Mouse (Mus musculus) ovary, postnatal 10 days (tissue): ENCODE data around the gene Agxt2.

Source experiments
- DNase-seq: peaks from one replicate; pipeline ENCODE4 v3.0.0; 2022; ENCODE audit warnings: low spot score

The Agxt2 gene

GRCm38 (mm10) chr15:10358039-10358948 is at the start of gene Agxt2:
TSS of gene Agxt2 (plus strand) at chr15:10358532.
- no peak for DNase-seq

GRCm38 (mm10) chr15:10311826-10312225 is 46.5 kb upstream of the Agxt2 start:
- no peak for DNase-seq

- no peak for DNase-seq
Measured at GRCm38 (mm10) chr15:10313522-10314455, 44.5 kb upstream of the Agxt2 start.

- no peak for DNase-seq
Measured at GRCm38 (mm10) chr15:10325080-10325479, 33.3 kb upstream of the Agxt2 start, which contains the start of gene Gm21973. TSS of gene Gm21973 (plus strand) at chr15:10325380.

GRCm38 (mm10) chr15:10330626-10331025 is 27.7 kb upstream of the Agxt2 start:
- DNase-seq, result no peak

- no peak for DNase-seq
Measured at GRCm38 (mm10) chr15:10332566-10332965, 25.8 kb upstream of the Agxt2 start.

- no peak for DNase-seq
Measured at GRCm38 (mm10) chr15:10338606-10339005, 19.7 kb upstream of the Agxt2 start.

- DNase-seq, result no peak
Measured at GRCm38 (mm10) chr15:10347044-10347443, 11.3 kb upstream of the Agxt2 start.

- DNase-seq, result no peak
Measured at GRCm38 (mm10) chr15:10366331-10366730, 8.0 kb downstream of the Agxt2 start.

- DNase-seq, result no peak
Measured at GRCm38 (mm10) chr15:10375404-10375803, 17.1 kb downstream of the Agxt2 start.

- DNase-seq, result no peak
Measured at GRCm38 (mm10) chr15:10378338-10378959, 20.1 kb downstream of the Agxt2 start.

- DNase-seq, result no peak
Measured at GRCm38 (mm10) chr15:10379757-10380458, 21.6 kb downstream of the Agxt2 start.

GRCm38 (mm10) chr15:10387263-10387662 is 28.9 kb downstream of the Agxt2 start:
- DNase-seq, result no peak

GRCm38 (mm10) chr15:10399795-10400194 is 41.5 kb downstream of the Agxt2 start:
- no peak for DNase-seq

- no peak for DNase-seq
Measured at GRCm38 (mm10) chr15:10400415-10400814, 42.1 kb downstream of the Agxt2 start.

GRCm38 (mm10) chr15:10409842-10410241 is 51.5 kb downstream of the Agxt2 start:
- DNase-seq, result no peak

- DNase-seq, result no peak
Measured at GRCm38 (mm10) chr15:10410881-10411280, 52.5 kb downstream of the Agxt2 start.

GRCm38 (mm10) chr15:10413656-10414055 is 55.3 kb downstream of the Agxt2 start:
- DNase-seq, result no peak

GRCm38 (mm10) chr15:10421138-10421784 is 62.9 kb downstream of the Agxt2 start:
- no peak for DNase-seq

GRCm38 (mm10) chr15:10421785-10422144 is 63.4 kb downstream of the Agxt2 start:
- no peak for DNase-seq

- DNase-seq, result no peak
Measured at GRCm38 (mm10) chr15:10426124-10426523, 67.8 kb downstream of the Agxt2 start.
